24 mouse cellular contexts compared by ENCODE assay signal in the genomic region with DNA sequence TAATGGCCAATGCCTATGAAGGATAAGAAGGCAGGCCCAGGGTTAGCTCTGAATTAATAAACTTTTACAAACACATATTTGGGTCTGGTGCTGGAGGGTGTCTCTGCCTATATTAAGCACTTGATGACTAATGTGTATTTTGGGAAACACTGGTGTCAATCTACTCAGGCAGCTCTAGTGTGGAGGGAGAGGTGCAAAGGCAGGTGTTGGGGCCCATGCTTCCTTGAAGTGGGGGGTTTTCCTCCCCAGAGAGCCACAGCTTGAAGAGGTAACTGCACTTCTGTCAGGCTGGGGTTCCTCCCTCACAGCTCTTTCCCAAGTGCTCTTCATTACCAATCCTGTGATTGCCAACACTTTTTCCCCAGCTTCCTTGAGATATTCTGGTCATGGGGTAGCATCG. TPM values are rescaled to one million over a fixed set of nuclear protein-coding genes. Genes with fewer than 3 reads are reported as not detected.
DNase-seq lines count a peak whose midpoint lies in the region; ATAC-seq and TF ChIP-seq lines count a peak whose summit lies in the region.
"Had no signal": no experiment of that assay in that cellular context is flagged by ENCODE, and none has a peak within 500 bp of the region (broad histone marks: within the 10 kb centered on the region; RNA-seq: fewer than 3 reads in every experiment).

No protein-coding gene starts in this region.

- no peak overlapping the region for H3K4me2 ChIP-seq in heart, embryonic 11.5 days
- no peak overlapping the region for H3K4me2 ChIP-seq in heart, postnatal 0 days (ENCODE audit: low read depth, low read length)
- no peak overlapping the region for H3K4me2 ChIP-seq in heart, embryonic 12.5 days
- H3K4me2 ChIP-seq in myocyte (ENCODE audit: low read depth) = no peak overlapping the region
- H3K4me2 ChIP-seq: forebrain, embryonic 13.5 days; heart, embryonic 15.5 days; hindbrain, embryonic 14.5 days had no signal

- TF ChIP-seq CTCF in heart, adult 2 months (IDR thresholded peaks at IDR 0.05) = no peak
- no peak for TF ChIP-seq CTCF in heart, postnatal 0 days (IDR thresholded peaks at IDR 0.05; ENCODE audit: low read depth)

- H3K4me1 ChIP-seq in heart, adult 2 months (ENCODE audit: control insufficient read depth, insufficient read depth, low read length) = peaks cover 33% of the 10 kb centered on the region
- H3K4me1 ChIP-seq in heart, embryonic 11.5 days (ENCODE audit: control insufficient read depth, insufficient read depth, low read length) = no peaks in the 10 kb centered on the region; the same call in 1 of the 2 replicates
- peaks cover 49% of the 10 kb centered on the region for H3K4me1 ChIP-seq in heart, postnatal 0 days (ENCODE audit: control insufficient read depth, insufficient read depth)
- peaks cover 23% of the 10 kb centered on the region for H3K4me1 ChIP-seq in heart, embryonic 12.5 days (replicated peaks)
- H3K4me1 ChIP-seq: forebrain, embryonic 13.5 days had no signal

- 70% methylated on average over 1 of the region's 1 CpGs for WGBS in heart, adult 2 months
- 95% methylated on average over 1 of the region's 1 CpGs for WGBS in heart, embryonic 11.5 days (ENCODE audit: insufficient replicate concordance)
- WGBS in heart, postnatal 0 days = 62% methylated on average over 1 of the region's 1 CpGs
- WGBS in heart, embryonic 12.5 days = 94% methylated on average over 1 of the region's 1 CpGs

- no peak overlapping the region for H3K9ac ChIP-seq in heart, adult 2 months (ENCODE audit: low read depth, low read length)
- no peak overlapping the region for H3K9ac ChIP-seq in heart, embryonic 11.5 days (ENCODE audit: low read depth, low read length)
- no peak overlapping the region for H3K9ac ChIP-seq in heart, postnatal 0 days (replicated peaks; ENCODE audit: low read depth, low read length)
- H3K9ac ChIP-seq in heart, embryonic 12.5 days = no peak overlapping the region
- H3K9ac ChIP-seq: forebrain, embryonic 13.5 days; forebrain, postnatal 0 days; heart, embryonic 15.5 days; hindbrain, embryonic 14.5 days had no signal

- no peaks in the 10 kb centered on the region for H3K9me3 ChIP-seq in heart, embryonic 11.5 days (replicated peaks; ENCODE audit: control insufficient read depth, low read length)
- H3K9me3 ChIP-seq in heart, postnatal 0 days (replicated peaks; ENCODE audit: control insufficient read depth, low read length) = no peaks in the 10 kb centered on the region
- H3K9me3 ChIP-seq in heart, embryonic 12.5 days (replicated peaks) = no peaks in the 10 kb centered on the region
- H3K9me3 ChIP-seq: forebrain, embryonic 10.5 days; forebrain, embryonic 13.5 days; heart, embryonic 15.5 days had no signal

- H3K36me3 ChIP-seq in heart, adult 2 months (ENCODE audit: control insufficient read depth, insufficient read depth, low read length) = peaks cover 22% of the 10 kb centered on the region
- H3K36me3 ChIP-seq in heart, embryonic 11.5 days (ENCODE audit: control insufficient read depth, insufficient read depth, low read length) = no peaks in the 10 kb centered on the region
- no peaks in the 10 kb centered on the region for H3K36me3 ChIP-seq in heart, postnatal 0 days (replicated peaks; ENCODE audit: control insufficient read depth, insufficient read depth, low read length)
- no peaks in the 10 kb centered on the region for H3K36me3 ChIP-seq in heart, embryonic 12.5 days
- no peaks in the 10 kb centered on the region for H3K36me3 ChIP-seq in myocyte (ENCODE audit: control insufficient read depth, insufficient read depth)
- H3K36me3 ChIP-seq: forebrain, embryonic 10.5 days; heart, embryonic 15.5 days had no signal

- DNase-seq in heart, adult 2 months = no peak
- DNase-seq in heart, postnatal 0 days (ENCODE audit: low spot score) = no peak
- no peak for DNase-seq in gastrocnemius, adult 18-20 months (ENCODE audit: low spot score)
- DNase-seq: adrenal gland, adult 8-10 months; adrenal gland, postnatal 25 days; cerebellum, adult 18-20 months; cerebellum, adult 9-10 months; cerebellum, postnatal 14 days; forebrain, postnatal 0 days; gastrocnemius, postnatal 25 days; heart, postnatal 4 days; kidney, adult 18-20 months had no signal

- no peak overlapping the region for H3ac ChIP-seq in myocyte (ENCODE audit: control insufficient read depth, insufficient read length)

- H3K4me3 ChIP-seq in heart, adult 2 months = no peak overlapping the region
- no peak overlapping the region for H3K4me3 ChIP-seq in heart, embryonic 11.5 days (ENCODE audit: low read depth, low read length)
- no peak overlapping the region for H3K4me3 ChIP-seq in heart, postnatal 0 days (ENCODE audit: low read depth, low read length)
- no peak overlapping the region for H3K4me3 ChIP-seq in heart, embryonic 12.5 days
- H3K4me3 ChIP-seq in myocyte = no peak overlapping the region
- H3K4me3 ChIP-seq: forebrain, embryonic 10.5 days; forebrain, embryonic 13.5 days; heart, embryonic 15.5 days had no signal

- no peak for TF ChIP-seq POLR2A in heart, adult 2 months (IDR thresholded peaks at IDR 0.05; ENCODE audit: insufficient read depth, low read depth, low read length)
- TF ChIP-seq POLR2A in myocyte (IDR thresholded peaks at IDR 0.05; ENCODE audit: insufficient read length, low read depth) = no peak

- no peaks in the 10 kb centered on the region for H3K27me3 ChIP-seq in heart, adult 2 months (ENCODE audit: control insufficient read depth, insufficient read depth, low read length)
- H3K27me3 ChIP-seq in heart, embryonic 11.5 days (ENCODE audit: control insufficient read depth, insufficient read depth, low read length) = no peaks in the 10 kb centered on the region
- H3K27me3 ChIP-seq in heart, postnatal 0 days (ENCODE audit: control insufficient read depth, insufficient read depth, low read length) = no peaks in the 10 kb centered on the region
- H3K27me3 ChIP-seq in heart, embryonic 12.5 days (replicated peaks) = no peaks in the 10 kb centered on the region
- no peaks in the 10 kb centered on the region for H3K27me3 ChIP-seq in myocyte (ENCODE audit: control insufficient read depth, insufficient read depth, insufficient read length)
- H3K27me3 ChIP-seq: forebrain, embryonic 13.5 days; heart, embryonic 15.5 days had no signal

- no peak for TF ChIP-seq EP300 in heart, adult 2 months (IDR thresholded peaks at IDR 0.05; ENCODE audit: insufficient read depth, low read depth, low read length)
- TF ChIP-seq EP300 in heart, postnatal 0 days (IDR thresholded peaks at IDR 0.05; ENCODE audit: low read depth) = no peak

- intact Hi-C loops in heart, adult 2 months (cut with DNase I) = no loop called here

- H3K79me2 ChIP-seq in heart, adult 2 months (replicated peaks; ENCODE audit: control insufficient read depth, insufficient read depth, low read length) = no peaks in the 10 kb centered on the region
- H3K79me2 ChIP-seq in myocyte (ENCODE audit: control insufficient read depth, insufficient read depth) = no peaks in the 10 kb centered on the region

- peak overlapping the region; percentile 12 for H3K27ac ChIP-seq in heart, adult 2 months
- no peak overlapping the region for H3K27ac ChIP-seq in heart, embryonic 11.5 days (ENCODE audit: low read depth, low read length)
- H3K27ac ChIP-seq in heart, postnatal 0 days (ENCODE audit: low read depth) = no peak overlapping the region
- no peak overlapping the region for H3K27ac ChIP-seq in heart, embryonic 12.5 days (ENCODE audit: poor library complexity, severe bottlenecking)
- H3K27ac ChIP-seq: forebrain, embryonic 10.5 days; forebrain, embryonic 13.5 days; heart, embryonic 15.5 days; hindbrain, embryonic 14.5 days; hindbrain, postnatal 0 days had no signal

- no peak for ATAC-seq in heart, embryonic 11.5 days (replicated peaks; ENCODE audit: insufficient number of reproducible peaks, low FRiP score, low TSS enrichment)
- peak; percentile 18; the same call in 1 of the 2 replicates for ATAC-seq in heart, postnatal 0 days (ENCODE audit: insufficient read depth, low read depth)
- no peak for ATAC-seq in heart, embryonic 12.5 days (ENCODE audit: insufficient number of reproducible peaks, low FRiP score)
- ATAC-seq: activated CD4-positive, CD25-positive, alpha-beta regulatory T cell, adult 4 months; CD4-positive, CD25-positive, alpha-beta regulatory T cell, adult 4 months; forebrain, embryonic 13.5 days; forebrain, postnatal 0 days; hindbrain, postnatal 0 days; inflammation-experienced regulatory T-cells, adult 6 months; intestine, embryonic 16.5 days had no signal

TF ChIP-seq in myocyte, 11 proteins besides CTCF, POLR2A, EP300 and RAD21:
- TF ChIP-seq MAX (IDR thresholded peaks at IDR 0.05; ENCODE audit: low read depth) (no peak), MYOD1 (IDR thresholded peaks at IDR 0.05; ENCODE audit: control insufficient read depth in 1 of 3, insufficient read length in 2 of 3, low read depth in 2 of 3) (peak in 2 of 3 experiments; percentile 3 to 4)

RNA-seq across cellular contexts. Expression of gene Lnx1, which starts 20.0 kb away (rescaled TPM):
- 10 to 100 TPM in 1 of 2 experiments, 1 to 10 TPM in 1; 9.8 to 12.2 TPM for total RNA-seq in heart, adult 2 months (2021)
- polyA plus RNA-seq in heart, adult 2 months (2012; rRNA removed) = 6.8 and 13.8 TPM in 2 replicates
- 0.56 and 0.70 TPM in 2 replicates for polyA plus RNA-seq in heart, embryonic 11.5 days (2014; fragmentation: Nextera tagmentation; extraction: Ambion mirVana)
- total RNA-seq in heart, postnatal 0 days (2014; rRNA removed; ENCODE audit: low replicate concordance) = 1.9 and 3.5 TPM in 2 replicates
- 1.3 and 2.2 TPM in 2 replicates for polyA plus RNA-seq in heart, postnatal 0 days (2015; fragmentation: Nextera tagmentation; extraction: Ambion mirVana)
- 0.92 and 1.0 TPM in 2 replicates for polyA plus RNA-seq in heart, embryonic 12.5 days (2016; fragmentation: Nextera tagmentation; extraction: Ambion mirVana)
- 0.05 TPM for polyA plus RNA-seq in myocyte (2012; fragmentation: generic; extraction: Trizol)
- 1 to 10 TPM; 2.7 to 4.4 TPM for total RNA-seq in gastrocnemius, adult 18-20 months (2021)
